Mouse (Mus musculus) lung, embryonic 16.5 days (tissue): ENCODE measurements around the gene Zfp710. TPM values are rescaled to one million over a fixed set of nuclear protein-coding genes. Genes with fewer than 3 reads are reported as not detected.

Experiments
- ATAC-seq: fragments of 200-750 bp; cut with Nextera tagmentation; 2 replicates; pipeline ENCODE4 v1.8.0; 2017; ENCODE audit warnings: low read depth, mild to moderate bottlenecking, moderate library complexity
- H3K27ac ChIP-seq: fragments of 300-500 bp; sonication (generic); 2 replicates; pipeline ENCODE4 v1.5.1; 2014; ENCODE audit warnings: mild to moderate bottlenecking, control low read depth, low read length
- H3K27me3 ChIP-seq: fragments of 300-500 bp; sonication (generic); 2 replicates; pipeline ENCODE4 v1.6.1; 2014; ENCODE audit warnings: low read depth, low read length, mixed read lengths; ENCODE audit not compliant: control insufficient read depth, insufficient read depth
- H3K36me3 ChIP-seq: fragments of 300-500 bp; sonication (generic); 2 replicates; pipeline ENCODE4 v1.6.1; 2014; ENCODE audit warnings: low read length; ENCODE audit not compliant: control insufficient read depth, insufficient read depth
- H3K4me1 ChIP-seq: fragments of 300-500 bp; sonication (generic); replicated peaks from 2 replicates; pipeline ENCODE4 v1.6.1; 2014; ENCODE audit warnings: low read length, mixed read lengths; ENCODE audit not compliant: control insufficient read depth, insufficient read depth
- H3K4me2 ChIP-seq: fragments of 300-500 bp; sonication (generic); 2 replicates; pipeline ENCODE4 v1.6.1; 2014; ENCODE audit warnings: low read depth, low read length, control low read depth
- H3K4me3 ChIP-seq: fragments of 300-500 bp; sonication (generic); 2 replicates; pipeline ENCODE4 v1.5.1; 2014; ENCODE audit warnings: mild to moderate bottlenecking, low read length, control low read depth
- H3K9ac ChIP-seq: fragments of 300-500 bp; sonication (generic); 2 replicates; pipeline ENCODE4 v1.6.1; 2014; ENCODE audit warnings: low read length, control low read depth
- H3K9me3 ChIP-seq: fragments of 300-500 bp; sonication (generic); 2 replicates; pipeline ENCODE4 v1.6.1; 2016; ENCODE audit warnings: low read length; ENCODE audit not compliant: control insufficient read depth
- WGBS: fragments of 180-500 bp; shearing (Covaris S2); extraction: QIAGEN DNeasy Blood & Tissue Kit; methylation state at CpG from one replicate; pipeline ENCODE4 v1.1.7; 2014; 5-methylcytosine and 5-hydroxymethylcytosine counted together
- polyA plus RNA-seq: library from polyadenylated mRNA; unstranded; fragments of >200 nt; fragmentation: Nextera tagmentation; extraction: Ambion mirVana; gene quantifications from 2 replicates; pipeline ENCODE4 v1.2.1, GENCODE M21; 2015

The Zfp710 gene
- polyA plus RNA-seq, 1 experiment from 2014 or later: 18.6 TPM

DNA sequence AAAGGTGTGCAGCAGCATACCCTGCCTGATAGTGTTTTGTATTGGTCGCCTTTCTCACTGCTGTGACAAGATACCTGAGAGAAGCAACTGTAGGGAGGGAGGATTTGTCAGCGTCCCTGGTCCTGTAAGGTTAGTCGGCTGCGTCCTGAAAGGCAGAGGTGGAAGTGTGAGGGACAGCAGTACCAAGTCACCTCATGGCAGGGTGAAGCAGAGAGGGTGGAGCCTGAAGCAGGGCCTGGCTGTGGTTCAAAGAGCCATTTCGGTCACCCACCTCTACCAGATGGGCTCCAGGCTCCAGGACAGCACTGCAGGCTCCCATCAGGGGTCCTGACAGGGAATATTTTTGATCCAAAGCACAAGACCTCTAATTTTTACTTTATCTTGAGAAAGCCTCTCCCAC is 13.9 kb upstream of the Zfp710 start:
- H3K9me3 ChIP-seq: no peaks in the 10 kb centered on the region
- no peaks in the 10 kb centered on the region; the same call in 1 of the 2 replicates for H3K4me1 ChIP-seq
- H3K27me3 ChIP-seq: no peaks in the 10 kb centered on the region
- no peak overlapping the region for H3K4me3 ChIP-seq
- WGBS: 63% methylated on average over 5 of the region's 5 CpGs
- H3K27ac ChIP-seq: no peak overlapping the region
- no peak overlapping the region for H3K9ac ChIP-seq
- ATAC-seq: no peak
- H3K36me3 ChIP-seq: no peaks in the 10 kb centered on the region
- no peak overlapping the region for H3K4me2 ChIP-seq

DNA sequence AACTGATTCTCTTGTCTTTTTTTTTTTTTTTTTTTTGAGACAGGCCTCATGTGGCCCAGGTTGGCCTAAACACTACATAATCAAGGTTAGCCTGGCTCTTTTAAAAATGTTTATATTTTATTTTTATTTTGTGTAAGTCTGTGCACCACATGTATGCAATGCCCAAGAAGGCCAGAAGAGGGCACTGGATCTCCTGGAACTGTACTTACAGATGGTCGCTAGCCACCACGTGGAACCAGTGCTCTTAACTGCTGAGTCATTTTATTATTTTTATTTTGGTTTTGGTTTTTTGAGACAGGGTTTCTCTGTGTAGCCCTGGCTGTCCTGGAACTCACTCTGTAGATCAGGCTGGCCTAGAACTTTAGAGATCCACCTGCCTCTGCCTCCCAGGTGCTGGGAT is 13.1 kb upstream of the Zfp710 start:
- H3K4me3 ChIP-seq: no peak overlapping the region
- 64% methylated on average over 2 of the region's 2 CpGs for WGBS
- H3K9me3 ChIP-seq: no peaks in the 10 kb centered on the region
- no peak overlapping the region for H3K27ac ChIP-seq
- H3K36me3 ChIP-seq: no peaks in the 10 kb centered on the region
- H3K4me2 ChIP-seq: no peak overlapping the region
- H3K9ac ChIP-seq: no peak overlapping the region
- ATAC-seq: no peak
- H3K4me1 ChIP-seq: no peaks in the 10 kb centered on the region; the same call in 1 of the 2 replicates
- H3K27me3 ChIP-seq: no peaks in the 10 kb centered on the region

DNA sequence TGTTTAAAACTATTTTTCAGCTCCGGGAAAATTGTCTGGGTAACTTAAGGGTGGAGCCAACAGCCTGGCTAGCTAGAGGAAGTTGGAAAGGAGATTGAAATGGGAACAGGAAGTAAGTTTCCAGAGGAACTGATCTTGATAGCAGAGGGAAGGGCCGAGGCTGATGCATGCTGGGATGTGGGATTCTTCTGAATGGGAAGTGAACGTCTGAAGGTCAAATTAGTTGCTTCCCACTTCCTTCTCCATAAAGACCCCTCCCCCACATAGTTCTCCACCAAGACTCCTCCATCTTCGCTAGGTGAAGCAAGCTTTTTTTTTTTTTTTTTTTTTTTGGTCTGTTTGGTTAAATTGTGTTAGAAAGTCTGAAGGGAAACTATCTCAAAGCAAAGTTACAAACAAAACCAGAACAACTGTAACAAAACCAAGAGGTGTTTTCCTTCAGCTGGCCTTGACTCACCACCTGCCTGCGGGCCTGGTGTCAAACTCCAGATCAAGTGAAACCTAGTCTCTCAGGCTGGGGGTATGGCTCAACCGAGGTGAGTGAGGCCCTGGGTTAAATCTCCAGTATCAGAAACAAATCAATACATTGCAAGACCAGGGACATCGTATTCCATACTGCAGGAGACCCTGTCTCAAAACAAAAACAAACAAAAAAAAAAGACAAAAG is 10.6 kb upstream of the Zfp710 start:
- Histone ChIP-seq H3K9ac (no peak overlapping the region), H3K4me1 (no peaks in the 10 kb centered on the region; the same call in 1 of the 2 replicates), H3K27me3 (no peaks in the 10 kb centered on the region), H3K36me3 (no peaks in the 10 kb centered on the region), H3K4me2 (no peak overlapping the region), H3K9me3 (no peaks in the 10 kb centered on the region), H3K27ac (0 out of 2 replicates have a peak overlapping the region, but pooled peaks have one; percentile 17), H3K4me3 (no peak overlapping the region)
- ATAC-seq: peak; percentile 28; the same call in 1 of the 2 replicates
- 47% methylated on average over 7 of the region's 7 CpGs for WGBS

DNA sequence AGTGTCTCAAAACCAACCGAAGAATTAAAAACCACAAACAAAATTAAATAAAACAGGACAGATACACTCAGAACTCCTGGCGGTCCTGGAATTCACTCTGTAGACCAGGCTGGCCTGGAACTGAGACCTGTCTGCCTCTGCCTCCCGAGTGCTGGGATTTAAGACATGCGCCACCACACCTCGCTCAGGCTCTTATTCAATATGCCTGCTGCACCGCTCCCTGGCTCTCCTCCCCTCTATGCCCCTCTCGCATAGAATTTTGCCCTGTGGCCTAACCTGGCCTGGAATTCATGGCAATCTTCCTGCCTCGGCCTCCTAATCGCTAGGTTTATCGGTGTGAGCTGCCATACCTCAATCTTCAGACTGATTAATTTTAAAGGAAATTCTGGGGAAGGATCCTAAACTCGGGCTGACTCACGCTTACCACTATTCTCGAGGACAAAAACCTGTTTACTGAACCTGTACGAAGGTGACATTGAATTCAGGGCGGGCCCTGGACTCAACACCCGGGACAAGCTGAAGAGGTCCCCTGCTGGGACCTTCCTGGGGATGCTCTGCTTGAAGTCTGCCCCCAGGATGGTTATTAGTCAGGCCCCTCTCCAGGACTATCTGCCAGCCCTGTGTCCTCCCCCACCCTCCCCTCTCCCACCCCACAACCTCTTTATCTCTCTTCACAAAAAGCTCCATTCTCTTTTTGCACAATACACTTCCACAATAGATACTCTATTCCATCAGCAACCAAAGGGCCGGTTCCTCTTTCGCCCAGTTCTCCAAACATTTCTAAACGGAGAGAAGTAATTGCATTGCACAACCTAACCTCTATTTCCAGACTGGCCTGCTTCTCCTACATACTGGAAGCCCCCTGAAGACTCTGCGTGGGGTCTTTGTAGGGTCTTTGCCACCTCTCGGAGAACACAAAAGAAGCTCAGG is 9.5 kb upstream of the Zfp710 start:
- Histone ChIP-seq H3K36me3 (no peaks in the 10 kb centered on the region), H3K4me2 (no peak overlapping the region), H3K9ac (no peak overlapping the region), H3K27ac (no peak overlapping the region), H3K4me1 (no peaks in the 10 kb centered on the region; the same call in 1 of the 2 replicates), H3K27me3 (no peaks in the 10 kb centered on the region), H3K9me3 (no peaks in the 10 kb centered on the region), H3K4me3 (no peak overlapping the region)
- 88% methylated on average over 21 of the region's 21 CpGs for WGBS
- ATAC-seq: no peak

DNA sequence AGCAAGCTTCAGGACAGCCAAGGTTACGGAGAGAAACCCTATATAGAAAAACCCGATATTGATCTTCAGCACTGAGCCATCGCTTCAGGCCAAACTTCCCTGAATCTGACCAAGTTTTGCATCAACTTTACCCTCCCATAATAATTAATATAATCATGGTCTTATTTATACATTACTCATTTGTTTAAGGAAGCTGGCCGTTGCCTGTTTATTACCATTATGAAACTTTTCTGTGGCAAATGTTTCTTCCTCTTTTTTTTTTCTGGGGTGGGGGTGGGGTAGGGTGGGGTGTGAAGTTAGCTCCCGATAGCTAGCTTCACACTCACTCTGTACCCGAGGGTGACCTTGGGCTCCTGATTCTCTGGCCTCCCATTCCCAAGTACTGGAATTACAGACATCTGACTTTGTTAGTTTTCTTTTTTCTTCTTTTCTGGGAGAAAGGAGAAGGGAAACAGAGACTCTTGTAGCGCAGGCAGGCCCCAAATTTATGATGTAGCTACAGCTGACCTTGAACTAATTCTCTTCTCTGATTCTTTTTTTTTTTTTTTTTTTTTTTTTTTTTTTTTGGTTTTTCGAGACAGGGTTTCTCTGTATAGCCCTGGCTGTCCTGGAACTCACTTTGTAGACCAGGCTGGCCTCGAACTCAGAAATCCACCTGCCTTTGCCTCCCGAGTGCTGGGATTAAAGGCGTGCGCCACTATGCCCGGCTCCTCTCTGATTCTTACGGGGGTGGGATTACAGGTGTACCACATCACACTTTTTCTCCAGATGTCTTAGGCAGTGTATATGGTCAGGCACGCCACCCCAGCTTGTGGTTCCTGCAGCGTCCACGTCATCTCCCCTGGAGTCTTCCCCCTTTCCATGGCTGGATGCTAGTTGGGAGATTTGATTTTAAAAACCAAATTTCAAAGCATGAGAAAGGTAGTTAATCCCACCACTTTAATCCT is 5.8 kb upstream of the Zfp710 start:
- WGBS: 76% methylated on average over 16 of the region's 17 CpGs
- Histone ChIP-seq H3K27me3 (no peaks in the 10 kb centered on the region), H3K4me3 (no peak overlapping the region)

DNA sequence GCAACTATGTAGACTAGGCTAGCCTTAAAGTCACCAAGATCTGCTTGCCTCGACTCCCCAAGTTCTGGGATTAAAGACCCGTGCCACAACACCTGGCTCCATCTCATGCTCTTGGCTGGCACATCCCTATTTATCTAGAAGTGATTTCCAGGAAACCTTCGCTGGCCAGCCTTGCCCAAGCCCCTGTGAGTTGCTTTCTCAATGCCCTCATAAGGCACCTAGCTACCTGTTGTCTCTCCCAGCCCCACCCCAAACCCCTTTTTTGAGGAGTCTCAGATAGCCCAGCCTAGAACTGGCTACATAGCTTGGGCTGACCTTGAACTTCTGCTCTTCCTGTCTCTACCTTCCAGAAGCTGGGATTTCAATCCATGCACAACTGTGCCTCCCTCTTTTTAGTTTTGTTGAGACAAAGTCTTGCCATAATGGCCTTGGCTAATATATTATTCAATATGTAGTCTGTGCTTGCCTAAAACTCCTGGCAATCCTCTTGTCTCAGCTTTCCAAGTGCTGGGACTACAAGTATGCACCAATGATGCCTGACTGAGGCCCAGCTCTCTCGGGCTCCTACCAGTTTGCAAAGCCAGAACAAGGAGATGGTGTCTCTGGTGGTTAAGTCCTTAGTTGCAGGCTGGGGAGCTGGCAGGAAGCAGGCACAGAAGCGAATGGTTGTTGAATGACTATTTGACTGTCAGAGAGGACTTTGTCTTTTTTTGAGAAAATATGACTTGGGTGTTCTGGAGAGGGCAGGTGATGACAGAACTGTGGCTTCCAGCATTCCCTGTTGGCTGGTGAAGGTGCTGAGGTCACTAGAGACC is 786 bp upstream of the Zfp710 start:
- Histone ChIP-seq H3K36me3 (no peaks in the 10 kb centered on the region), H3K9me3 (no peaks in the 10 kb centered on the region), H3K27me3 (no peaks in the 10 kb centered on the region), H3K27ac (peak overlapping the region; percentile 99), H3K4me3 (peak overlapping the region; percentile 85), H3K4me1 (peaks cover 17% of the 10 kb centered on the region), H3K9ac (no peak overlapping the region), H3K4me2 (peak overlapping the region; percentile 97; the same call in 1 of the 2 replicates)
- no peak for ATAC-seq
- WGBS: 71% methylated on average over 5 of the region's 5 CpGs

More for the DNA sequence above, 5.8 kb upstream of the Zfp710 start:
- Histone ChIP-seq H3K9ac (no peak overlapping the region), H3K36me3 (no peaks in the 10 kb centered on the region), H3K27ac (no peak overlapping the region), H3K9me3 (no peaks in the 10 kb centered on the region), H3K4me1 (no peaks in the 10 kb centered on the region), H3K4me2 (no peak overlapping the region)
- ATAC-seq: no peak

DNA sequence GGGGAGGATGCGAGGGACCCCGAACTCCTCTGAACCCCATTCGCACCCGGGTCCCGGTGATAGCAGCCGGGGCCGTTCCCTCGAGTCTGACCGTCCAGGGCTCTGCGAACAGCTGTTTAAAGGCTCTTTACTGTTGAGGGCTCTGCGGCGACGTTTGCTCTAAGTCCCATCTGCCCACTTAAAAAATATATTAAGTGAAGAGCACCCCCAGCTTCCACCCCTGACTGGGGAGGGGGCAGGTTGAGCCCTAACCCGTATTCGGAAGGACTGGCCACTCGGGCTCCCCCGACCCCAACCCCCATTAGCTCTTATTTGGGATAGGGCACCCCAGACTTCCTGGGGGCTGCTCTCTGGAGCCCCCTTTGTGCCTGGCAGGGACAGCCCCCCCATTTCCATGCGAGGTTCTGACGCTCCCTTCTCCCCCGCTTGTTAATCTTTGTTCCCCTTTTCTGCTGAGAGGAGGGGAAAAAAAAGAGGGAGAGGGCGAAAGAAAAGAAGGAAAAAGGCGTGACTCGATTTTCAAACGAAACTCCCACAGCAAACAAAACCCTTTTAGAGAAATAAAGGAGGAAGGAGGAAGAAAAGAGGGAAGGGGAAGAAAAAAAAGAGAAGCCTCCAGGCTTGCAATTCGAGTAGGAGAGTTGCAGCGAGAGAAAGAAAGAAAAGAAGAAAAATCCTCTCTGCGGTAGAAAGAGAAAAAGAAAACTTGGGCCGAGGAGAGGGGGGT is 940 bp downstream of the Zfp710 start:
- no peaks in the 10 kb centered on the region for H3K9me3 ChIP-seq
- peak overlapping the region; percentile 97 for H3K4me2 ChIP-seq
- H3K4me3 ChIP-seq: peak overlapping the region; percentile 85
- peak; percentile 32 for ATAC-seq
- H3K27me3 ChIP-seq: no peaks in the 10 kb centered on the region
- no peaks in the 10 kb centered on the region for H3K36me3 ChIP-seq
- peaks cover 17% of the 10 kb centered on the region for H3K4me1 ChIP-seq
- H3K27ac ChIP-seq: peak overlapping the region; percentile 99
- H3K9ac ChIP-seq: peak overlapping the region; percentile 94
- under 1% methylated on average over 28 of the region's 28 CpGs for WGBS
